Mouse (Mus musculus) neural tube, embryonic 13.5 days (tissue): ENCODE data around the gene Btg1-ps2. TPM values are rescaled to one million over a fixed set of nuclear protein-coding genes. Genes with fewer than 3 reads are reported as not detected.
"Not testable (repeated sequence)": the region's sequence is repeated elsewhere in the genome, so short reads cannot be mapped to it uniquely, and the experiment has no call there.

Experiments
- ATAC-seq: fragments of 200-750 bp; cut with Nextera tagmentation; 2 replicates; pipeline ENCODE4 v1.8.0; 2017; ENCODE audit warnings: low read depth, mild to moderate bottlenecking, moderate TSS enrichment, moderate library complexity
- H3K27ac ChIP-seq: fragments of 300-500 bp; sonication (generic); replicated peaks from 2 replicates; pipeline ENCODE4 v1.5.1; 2015; ENCODE audit warnings: moderate library complexity, mild to moderate bottlenecking, inconsistent platforms
- H3K27me3 ChIP-seq: fragments of 300-500 bp; sonication (generic); 2 replicates; pipeline ENCODE4 v1.6.1; 2015; ENCODE audit warnings: mild to moderate bottlenecking, inconsistent platforms
- H3K36me3 ChIP-seq: fragments of 300-500 bp; sonication (generic); 2 replicates; pipeline ENCODE4 v1.6.1; 2015; ENCODE audit warnings: mild to moderate bottlenecking, inconsistent platforms
- H3K4me1 ChIP-seq: fragments of 300-500 bp; sonication (generic); replicated peaks from 2 replicates; pipeline ENCODE4 v1.6.1; 2015; ENCODE audit warnings: inconsistent platforms
- H3K4me2 ChIP-seq: fragments of 300-500 bp; sonication (generic); 2 replicates; pipeline ENCODE4 v1.6.1; 2015; ENCODE audit warnings: inconsistent platforms, mild to moderate bottlenecking, moderate library complexity
- H3K4me3 ChIP-seq: fragments of 300-500 bp; sonication (generic); 2 replicates; pipeline ENCODE4 v1.5.1; 2015; ENCODE audit warnings: mild to moderate bottlenecking, inconsistent platforms
- H3K9ac ChIP-seq: fragments of 300-500 bp; sonication (generic); 2 replicates; pipeline ENCODE4 v1.6.1; 2015; ENCODE audit warnings: moderate library complexity, mild to moderate bottlenecking, inconsistent platforms
- H3K9me3 ChIP-seq: fragments of 300-500 bp; sonication (generic); 2 replicates; pipeline ENCODE4 v1.6.1; 2016; ENCODE audit warnings: inconsistent platforms
- WGBS: fragments of 180-500 bp; shearing (Covaris S2); methylation state at CpG from one replicate; pipeline ENCODE4 v1.1.7; 2015; 5-methylcytosine and 5-hydroxymethylcytosine counted together
- polyA plus RNA-seq: library from polyadenylated mRNA; unstranded; fragments of >200 nt; fragmentation: Nextera tagmentation; extraction: Ambion mirVana; gene quantifications from 2 replicates; pipeline ENCODE4 v1.2.1, GENCODE M21; 2015

Btg1-ps2 gene
- polyA plus RNA-seq, result not detected in 2 replicates

DNA sequence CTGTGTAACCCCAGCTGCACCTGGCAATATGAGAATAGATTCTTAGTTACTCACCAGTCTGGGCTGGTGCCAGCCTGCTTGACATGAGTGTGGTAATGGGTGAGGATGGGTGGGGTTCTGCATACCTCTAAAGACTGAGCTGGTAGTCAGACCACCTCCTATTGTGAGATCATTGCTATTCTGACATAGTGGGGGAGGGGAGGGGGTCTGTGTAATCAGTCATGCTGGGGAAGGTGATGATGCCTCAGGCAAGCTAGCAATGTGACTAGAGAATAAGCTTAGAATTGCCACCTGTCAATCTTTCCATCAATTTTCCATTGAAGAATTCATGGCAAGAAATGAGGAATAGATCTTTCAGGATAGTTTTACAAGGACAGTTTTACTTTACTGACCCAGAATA is at the start of gene Btg1-ps2:
Gene Btg1-ps2 (minus strand): TSS at position 101 of the 400 bp plus-strand sequence.
- not testable (repeated sequence) for H3K4me1 ChIP-seq, ATAC-seq, H3K4me2 ChIP-seq, H3K4me3 ChIP-seq, H3K27ac ChIP-seq, H3K9me3 ChIP-seq, H3K36me3 ChIP-seq, H3K9ac ChIP-seq, H3K27me3 ChIP-seq

- no peak within 1 kb of the TSS for H3K4me2 ChIP-seq
Observed at GRCm38 (mm10) chrX:38085041-38085440, 42.1 kb upstream of the Btg1-ps2 start, which contains the start of gene Rhox11. Gene Rhox11 (minus strand): TSS chrX:38085141.

GRCm38 (mm10) chrX:38084226-38084625 is 41.3 kb upstream of the Btg1-ps2 start:
- no peaks in the 10 kb centered on the region for H3K36me3 ChIP-seq
- H3K4me2 ChIP-seq, result no peak overlapping the region
- no peak overlapping the region for H3K27ac ChIP-seq
- H3K4me3 ChIP-seq, result no peak overlapping the region
- H3K4me1 ChIP-seq, result no peaks in the 10 kb centered on the region
- 14% methylated on average over 12 of the region's 12 CpGs for WGBS
- peak; percentile 15; the same call in 1 of the 2 replicates for ATAC-seq
- H3K27me3 ChIP-seq, result no peaks in the 10 kb centered on the region
- H3K9me3 ChIP-seq, result no peaks in the 10 kb centered on the region
- H3K9ac ChIP-seq, result no peak overlapping the region

More at GRCm38 (mm10) chrX:38085041-38085440, 42.1 kb upstream of the Btg1-ps2 start, which contains the start of gene Rhox11:
- Histone ChIP-seq H3K36me3 (no peaks in the 10 kb centered on the region), H3K27me3 (no peaks in the 10 kb centered on the region), H3K4me1 (no peaks in the 10 kb centered on the region), H3K4me3 (no peak within 1 kb of the TSS), H3K9ac (no peak within 1 kb of the TSS), H3K27ac (no peak within 1 kb of the TSS), H3K9me3 (no peaks in the 10 kb centered on the region)
- WGBS, result 86% methylated on average over 9 of the region's 9 CpGs
- no peak for ATAC-seq

DNA sequence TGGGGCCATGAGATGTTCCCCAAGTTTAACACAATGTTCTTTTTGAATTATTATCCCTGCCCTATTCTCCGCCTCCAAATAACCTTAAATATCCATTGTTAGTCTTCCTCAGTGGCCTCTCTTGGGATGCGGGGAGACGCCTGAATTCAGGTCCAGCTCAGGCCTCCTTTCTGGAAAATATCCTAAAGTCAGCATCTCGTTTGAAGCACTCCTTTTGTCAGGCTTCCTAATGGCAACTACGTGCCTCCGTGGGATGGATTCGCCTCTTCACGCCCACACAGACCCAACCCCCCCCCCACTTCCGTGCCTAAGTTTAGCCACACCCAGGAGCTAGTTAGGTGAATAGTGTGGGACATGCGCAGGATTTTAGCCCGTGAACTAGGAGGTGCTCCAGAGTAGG is 23.3 kb upstream of the Btg1-ps2 start, which contains the start of gene Rhox10:
Gene Rhox10 (plus strand): TSS at position 301 of the 400 bp plus-strand sequence.
- Histone ChIP-seq H3K4me3 (no peak within 1 kb of the TSS), H3K27me3 (no peaks in the 10 kb centered on the region), H3K4me1 (no peaks in the 10 kb centered on the region), H3K9me3 (no peaks in the 10 kb centered on the region), H3K9ac (no peak within 1 kb of the TSS), H3K36me3 (no peaks in the 10 kb centered on the region), H3K27ac (no peak within 1 kb of the TSS), H3K4me2 (no peak within 1 kb of the TSS)
- WGBS, result 90% methylated on average over 11 of the region's 11 CpGs
- ATAC-seq, result no peak

GRCm38 (mm10) chrX:38061544-38061943 is 18.6 kb upstream of the Btg1-ps2 start:
- 0% methylated on average over 1 of the region's 1 CpGs for WGBS
- H3K4me3 ChIP-seq, result no peak overlapping the region

DNA sequence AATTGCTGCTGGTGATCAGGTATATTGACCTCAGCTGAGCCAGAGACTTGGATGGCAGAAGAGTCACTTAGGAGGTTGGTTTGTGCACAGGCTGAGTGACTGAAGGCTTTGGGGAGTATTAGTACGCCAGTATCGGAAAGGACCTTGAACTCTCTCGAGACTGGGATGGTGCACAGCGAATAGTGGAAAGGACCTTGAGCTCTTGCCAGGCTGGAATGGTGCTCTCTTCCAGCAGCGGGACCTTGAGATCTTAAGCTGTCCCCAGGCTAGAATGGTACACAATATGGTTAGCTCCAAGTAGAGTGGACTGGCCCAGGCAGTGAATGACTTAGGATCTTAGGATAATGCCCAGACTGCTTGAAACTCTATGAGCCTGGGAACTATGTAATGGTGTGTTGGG is 3.2 kb downstream of the Btg1-ps2 start:
- Histone ChIP-seq H3K27ac (no peak overlapping the region), H3K9ac (no peak overlapping the region), H3K4me2 (no peak overlapping the region), H3K9me3 (no peaks in the 10 kb centered on the region), H3K27me3 (no peaks in the 10 kb centered on the region), H3K4me1 (no peaks in the 10 kb centered on the region), H3K4me3 (no peak overlapping the region), H3K36me3 (no peaks in the 10 kb centered on the region)
- WGBS, result 85% methylated on average over 5 of the region's 5 CpGs
- no peak for ATAC-seq

More at GRCm38 (mm10) chrX:38061544-38061943, 18.6 kb upstream of the Btg1-ps2 start:
- H3K4me2 ChIP-seq, result no peak overlapping the region
- H3K9me3 ChIP-seq, result no peaks in the 10 kb centered on the region
- no peak overlapping the region for H3K9ac ChIP-seq
- H3K4me1 ChIP-seq, result no peaks in the 10 kb centered on the region
- H3K36me3 ChIP-seq, result no peaks in the 10 kb centered on the region
- H3K27ac ChIP-seq, result no peak overlapping the region
- no peak for ATAC-seq
- no peaks in the 10 kb centered on the region for H3K27me3 ChIP-seq

DNA sequence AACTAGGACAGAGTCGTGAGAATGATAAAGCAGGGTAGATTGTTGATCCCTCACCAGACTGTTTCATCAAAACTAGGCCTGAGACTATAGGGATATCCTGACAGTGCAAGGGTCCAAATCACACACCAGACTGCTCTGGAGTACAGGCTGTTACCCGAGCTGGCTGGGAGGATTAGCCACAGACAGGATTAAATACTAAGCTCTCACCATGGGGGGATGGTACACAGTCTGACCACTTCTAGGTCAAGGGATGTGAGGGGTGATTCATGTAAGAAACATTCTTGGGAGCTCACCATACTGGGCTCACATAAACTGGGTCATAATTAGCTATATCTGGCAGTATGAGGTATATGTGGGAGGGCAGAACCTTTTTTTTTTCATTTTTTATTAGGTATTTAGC is 9.1 kb downstream of the Btg1-ps2 start:
- Histone ChIP-seq H3K36me3 (no peaks in the 10 kb centered on the region), H3K4me3 (no peak overlapping the region), H3K4me1 (no peaks in the 10 kb centered on the region), H3K4me2 (no peak overlapping the region), H3K27me3 (no peaks in the 10 kb centered on the region), H3K9ac (no peak overlapping the region), H3K9me3 (no peaks in the 10 kb centered on the region), H3K27ac (no peak overlapping the region)
- ATAC-seq, result no peak
- 52% methylated on average over 2 of the region's 2 CpGs for WGBS

- not testable (repeated sequence) for H3K9me3 ChIP-seq, H3K27ac ChIP-seq, H3K4me3 ChIP-seq, ATAC-seq, H3K9ac ChIP-seq, H3K27me3 ChIP-seq, H3K4me2 ChIP-seq, H3K36me3 ChIP-seq, H3K4me1 ChIP-seq
Observed at GRCm38 (mm10) chrX:38018597-38018996, 24.3 kb downstream of the Btg1-ps2 start, which contains the start of gene Btg1-ps1. Gene Btg1-ps1 (minus strand): TSS chrX:38018815.

DNA sequence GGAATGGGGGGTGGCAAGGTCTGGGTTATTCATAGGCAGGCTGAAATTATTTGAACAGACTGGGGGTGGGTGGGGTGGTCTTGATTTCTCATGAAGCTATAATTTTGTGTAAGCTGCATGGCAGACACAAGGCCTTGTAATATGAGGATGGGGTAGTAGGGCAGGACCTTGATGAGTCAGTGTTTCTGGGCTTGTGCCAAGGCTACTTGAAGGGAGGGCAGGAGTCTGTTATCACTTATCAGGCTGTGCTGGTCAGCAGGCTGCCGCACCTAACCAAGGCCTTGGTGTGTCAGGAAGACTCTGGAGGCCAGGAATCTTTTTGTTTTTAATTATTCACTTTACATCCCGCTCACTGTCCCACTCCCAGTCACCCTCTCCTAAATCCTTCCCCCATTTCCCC is 34.2 kb downstream of the Btg1-ps2 start:
- no peak overlapping the region for H3K27ac ChIP-seq
- H3K4me1 ChIP-seq, result no peaks in the 10 kb centered on the region
- no peak for ATAC-seq
- no peak overlapping the region for H3K4me2 ChIP-seq
- no peaks in the 10 kb centered on the region for H3K36me3 ChIP-seq
- H3K9me3 ChIP-seq, result no peaks in the 10 kb centered on the region
- H3K4me3 ChIP-seq, result no peak overlapping the region
- no peaks in the 10 kb centered on the region for H3K27me3 ChIP-seq
- WGBS, result 74% methylated on average over 2 of the region's 2 CpGs
- no peak overlapping the region for H3K9ac ChIP-seq

Other genes starting within 250 kb of the Btg1-ps2 start
- 0.45 and 0.51 TPM in 2 replicates for gene Rhox5, start 238.3 kb downstream of the Btg1-ps2 start, polyA plus RNA-seq
- not detected in 2 replicates for gene Rhox6, start 216.2 kb downstream of the Btg1-ps2 start, polyA plus RNA-seq
- not detected in 2 replicates for gene Rhox7a, start 211.4 kb downstream of the Btg1-ps2 start, polyA plus RNA-seq
- not detected in 2 replicates for gene Rhox8, start 164.2 kb downstream of the Btg1-ps2 start, polyA plus RNA-seq
- gene Rhox7b, start 145.9 kb downstream of the Btg1-ps2 start, polyA plus RNA-seq, result not detected in 2 replicates
- not detected in 2 replicates for gene Rhox9, start 141.3 kb downstream of the Btg1-ps2 start, polyA plus RNA-seq
- gene Btg1-ps1, start 24.3 kb downstream of the Btg1-ps2 start, polyA plus RNA-seq, result not detected in 2 replicates
- gene Rhox10, start 23.4 kb upstream of the Btg1-ps2 start, polyA plus RNA-seq, result not detected in 2 replicates
- gene Rhox11, start 42.0 kb upstream of the Btg1-ps2 start, polyA plus RNA-seq, result not detected in 2 replicates
- not detected in 2 replicates for gene Rhox12, start 67.8 kb upstream of the Btg1-ps2 start, polyA plus RNA-seq
- gene Rhox13, start 78.1 kb upstream of the Btg1-ps2 start, polyA plus RNA-seq, result not detected in 2 replicates
- gene Zbtb33, start 146.7 kb upstream of the Btg1-ps2 start, polyA plus RNA-seq, result 5.1 and 6.8 TPM in 2 replicates
- gene Tmem255a, start 209.3 kb upstream of the Btg1-ps2 start, polyA plus RNA-seq, result 43.8 and 44.0 TPM in 2 replicates